Mouse (Mus musculus): ENCODE measurements around the gene Rnf11.

The Rnf11 gene

DNA sequence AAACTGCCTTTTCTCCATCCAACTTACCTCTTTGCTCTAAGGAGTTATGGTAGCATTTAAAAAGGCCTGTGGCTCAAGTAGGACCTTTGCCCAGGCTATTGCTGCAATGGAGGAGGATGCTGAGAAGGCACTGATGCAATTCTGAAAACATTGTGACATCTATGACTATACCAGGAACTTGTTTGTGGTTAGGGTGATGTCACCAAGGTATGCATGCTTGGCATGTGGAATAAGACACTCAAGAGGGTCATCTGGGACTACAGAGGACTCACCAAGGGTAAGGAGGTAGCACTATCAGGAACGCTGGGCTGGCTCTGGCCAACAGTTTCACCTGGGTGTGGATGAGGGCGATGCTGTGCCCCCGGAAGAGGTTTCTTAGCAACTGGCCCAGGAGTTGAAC lies at the start of gene Rnf11:
Gene Rnf11 (minus strand): TSS at position 108 of the 400 bp plus-strand sequence.
- no peak for DNase-seq (ENCODE audit: low spot score)

GRCm38 (mm10) chr4:109531111-109531510 lies 46.6 kb upstream of the Rnf11 start, which contains the start of gene 4930522H14Rik:
TSS of gene 4930522H14Rik (minus strand) at chr4:109531297.
- DNase-seq (ENCODE audit: low spot score) = no peak

GRCm38 (mm10) chr4:109530245-109530816 lies 45.8 kb upstream of the Rnf11 start:
- no peak for DNase-seq (ENCODE audit: low spot score)

GRCm38 (mm10) chr4:109504885-109505284 lies 20.4 kb upstream of the Rnf11 start:
- no peak for DNase-seq (ENCODE audit: low spot score)

- no peak for DNase-seq (ENCODE audit: low spot score)
These were observed 13.9 kb upstream of the Rnf11 start for GRCm38 (mm10) chr4:109498476-109498875.

DNA sequence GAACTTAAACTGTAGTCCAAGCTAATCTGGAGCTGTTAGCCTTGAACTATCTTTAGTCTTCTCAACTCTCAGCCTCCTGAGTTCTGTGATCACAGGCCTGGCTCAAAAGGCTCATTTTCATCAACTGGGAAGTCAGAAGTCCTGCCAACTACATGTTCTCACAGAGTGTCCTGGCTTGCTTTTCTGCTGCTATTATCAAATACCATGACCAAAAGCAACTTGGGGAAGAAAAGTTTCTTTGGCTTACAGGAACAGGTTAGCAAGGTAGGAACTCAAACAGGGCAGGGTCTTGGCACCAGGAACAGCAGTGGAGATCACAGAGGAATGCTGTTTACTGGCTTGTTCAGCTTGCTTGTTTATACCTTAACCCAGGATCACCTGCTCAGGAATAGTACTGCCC lies 9.1 kb upstream of the Rnf11 start:
- DNase-seq (ENCODE audit: low spot score) = no peak

DNA sequence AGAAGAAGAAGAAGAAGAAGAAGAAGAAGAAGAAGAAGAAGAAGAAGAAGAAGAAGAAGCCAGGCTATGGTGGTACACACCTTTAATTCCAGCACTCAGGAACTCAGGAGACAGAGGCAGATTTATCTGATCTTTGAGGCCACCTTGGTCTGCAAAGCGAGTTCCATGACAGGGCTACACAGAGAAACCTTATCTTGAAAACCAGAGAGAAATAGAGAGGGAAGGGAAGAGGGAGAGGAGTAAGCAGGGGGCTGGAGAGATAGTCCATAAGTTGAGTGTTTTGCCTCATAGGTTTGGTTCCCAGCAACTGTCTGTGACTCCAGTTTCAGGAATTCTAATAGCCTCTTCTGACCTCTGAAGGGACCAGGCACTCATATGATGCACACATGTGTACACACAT lies 4.3 kb upstream of the Rnf11 start:
- no peak for DNase-seq (ENCODE audit: low spot score)

GRCm38 (mm10) chr4:109482701-109483100 lies 1.8 kb downstream of the Rnf11 start:
- DNase-seq (ENCODE audit: low spot score) = no peak

DNA sequence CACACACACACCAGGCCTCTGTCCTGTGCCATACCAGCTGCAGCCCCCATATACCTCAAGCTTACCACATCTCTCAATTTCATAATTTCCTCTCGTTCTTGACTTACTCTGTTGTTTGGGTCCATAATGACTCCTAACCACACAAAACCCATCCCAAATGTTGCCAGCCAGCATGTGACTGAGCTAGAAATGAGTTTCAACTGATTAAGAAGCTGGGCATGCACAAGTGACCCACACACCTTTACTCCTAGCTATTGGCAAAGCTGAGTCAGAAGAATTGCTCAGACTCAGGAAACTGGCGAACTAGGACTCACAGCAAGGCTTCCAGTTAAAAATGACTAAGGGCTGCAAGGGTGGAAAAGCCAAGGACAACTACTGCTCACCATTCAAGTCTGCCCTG lies 3.1 kb downstream of the Rnf11 start:
- no peak for DNase-seq (ENCODE audit: low spot score)

- DNase-seq (ENCODE audit: low spot score) = no peak
These were observed 7.1 kb downstream of the Rnf11 start for GRCm38 (mm10) chr4:109477454-109477853.

DNA sequence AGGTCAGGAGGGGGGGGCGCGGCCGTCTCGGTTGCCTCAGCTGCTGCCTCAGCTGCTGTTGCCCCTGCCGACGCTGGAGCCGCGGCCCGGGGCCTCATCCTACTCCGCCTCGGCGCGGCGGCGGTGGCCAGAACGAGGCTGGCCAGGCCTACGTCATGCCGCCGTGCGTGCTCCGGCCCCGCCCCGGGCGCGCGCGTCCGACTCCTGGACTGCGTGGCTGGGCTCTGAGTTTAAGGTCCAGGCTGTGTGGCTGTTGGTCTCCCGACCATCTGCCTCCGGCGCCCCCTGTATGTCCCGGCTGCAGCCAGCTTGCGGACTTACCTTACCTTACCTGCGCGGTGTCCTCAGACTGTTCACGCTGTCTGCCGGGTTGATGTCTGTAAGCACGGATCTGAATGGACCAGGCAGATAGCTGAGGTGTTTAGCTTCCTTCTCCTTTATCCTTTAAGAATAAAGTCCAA lies 7.9 kb downstream of the Rnf11 start:
- DNase-seq (ENCODE audit: low spot score) = peak; percentile 95

DNA sequence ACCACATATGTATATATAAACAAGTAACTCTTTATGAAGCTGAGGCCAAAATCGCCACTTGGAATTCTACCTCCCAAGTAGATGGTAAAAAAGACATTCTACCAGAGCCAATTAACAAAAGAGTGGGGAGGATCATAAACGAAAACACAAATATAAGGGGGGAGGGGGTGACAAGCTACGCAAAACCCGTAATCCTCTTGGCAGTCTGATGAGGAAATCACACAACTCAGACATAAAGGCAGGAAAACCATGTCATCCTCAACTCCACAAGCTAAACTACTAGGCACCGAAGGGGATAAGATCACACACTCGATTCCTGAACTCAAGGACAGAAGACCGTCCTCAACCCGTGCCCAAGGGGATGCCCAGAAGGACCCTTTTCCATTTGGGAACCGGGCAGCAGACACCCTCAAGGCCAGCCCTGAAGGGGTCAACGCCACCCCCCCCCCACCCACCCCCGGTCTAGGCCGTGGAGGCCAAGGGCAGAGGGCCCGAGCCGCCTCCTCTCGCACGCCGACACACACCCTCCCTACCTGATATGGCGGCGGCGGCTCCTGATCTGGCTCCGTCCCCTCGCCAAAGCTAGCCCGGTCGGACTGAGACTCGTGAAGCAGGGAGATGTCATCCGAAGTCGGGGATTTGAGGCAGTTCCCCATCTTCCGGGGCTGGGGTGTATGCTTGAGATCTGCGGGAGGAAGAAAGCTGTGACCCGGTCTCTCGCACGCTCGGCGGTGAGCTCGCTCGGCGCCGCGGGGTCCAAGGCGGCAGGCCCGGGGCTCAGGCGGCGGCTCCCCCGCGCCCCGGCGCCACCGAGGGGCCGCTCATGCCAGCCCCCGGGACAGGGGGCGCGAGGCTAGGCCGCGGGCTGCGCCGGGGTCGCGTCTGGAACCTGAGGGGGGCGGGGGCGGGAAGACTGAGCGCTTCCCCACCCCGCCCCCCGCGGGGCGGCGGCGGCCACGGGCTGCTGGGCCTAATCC lies 8.7 kb downstream of the Rnf11 start:
- DNase-seq (ENCODE audit: low spot score) = peak; percentile 73

DNA sequence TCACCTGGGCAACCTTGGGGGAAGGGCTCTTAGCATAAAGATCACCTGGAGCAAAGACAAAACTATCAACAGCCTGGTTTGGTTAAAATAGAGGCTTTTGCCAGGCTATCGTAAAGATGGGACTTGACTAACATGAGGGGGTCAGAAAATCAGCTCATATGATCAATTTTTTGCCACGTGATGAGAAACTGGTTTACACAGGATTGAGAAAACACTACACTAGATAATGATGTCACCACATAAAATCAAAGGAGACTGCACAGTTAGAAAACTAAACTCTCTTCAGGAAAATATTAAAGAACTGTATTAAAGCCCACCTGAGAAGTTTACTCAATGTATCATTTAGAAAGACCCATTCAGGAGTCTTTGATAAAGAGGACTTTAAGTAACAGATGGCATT lies 9.4 kb downstream of the Rnf11 start:
- no peak for DNase-seq (ENCODE audit: low spot score)

DNA sequence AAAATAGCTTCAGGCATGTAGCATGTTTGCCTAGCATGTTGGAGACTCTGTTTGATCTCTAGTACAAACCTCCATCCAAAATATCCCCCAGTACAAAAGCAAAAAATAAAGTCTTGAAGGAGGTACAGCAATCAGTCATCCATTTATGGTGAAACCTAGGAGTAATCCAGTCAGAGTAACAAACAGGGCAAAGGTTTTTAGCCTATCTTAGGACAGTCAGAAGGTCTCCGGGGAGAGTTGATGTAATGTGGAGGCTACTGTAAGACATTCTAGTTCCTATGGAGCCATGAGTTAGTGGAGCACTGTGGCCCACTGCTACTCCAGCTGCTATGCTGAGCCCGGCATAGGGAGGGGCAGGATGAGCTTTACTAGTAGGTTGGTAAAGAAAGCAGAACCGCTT lies 12.0 kb downstream of the Rnf11 start:
- DNase-seq (ENCODE audit: low spot score) = no peak

DNA sequence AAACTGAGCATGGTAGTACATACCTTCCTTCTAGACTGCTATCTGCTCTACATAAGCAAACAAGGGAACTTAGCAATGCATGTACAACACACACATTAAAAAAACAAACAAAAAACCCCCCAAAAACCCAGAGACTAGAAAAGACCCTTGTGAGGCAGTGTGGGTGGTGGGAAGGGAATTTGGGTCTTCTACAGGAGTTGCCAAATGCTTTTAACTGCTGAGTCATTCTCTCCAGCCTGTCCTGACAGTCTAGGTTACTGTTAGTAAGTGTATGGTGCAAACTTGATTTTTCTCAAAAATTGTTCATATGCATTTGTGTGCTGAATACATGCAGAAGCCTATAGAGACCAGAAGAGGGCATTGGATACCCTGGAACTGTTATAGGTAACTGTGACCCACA lies 12.9 kb downstream of the Rnf11 start:
- DNase-seq (ENCODE audit: low spot score) = no peak

GRCm38 (mm10) chr4:109467687-109468086 lies 16.8 kb downstream of the Rnf11 start:
- no peak for DNase-seq (ENCODE audit: low spot score)

DNA sequence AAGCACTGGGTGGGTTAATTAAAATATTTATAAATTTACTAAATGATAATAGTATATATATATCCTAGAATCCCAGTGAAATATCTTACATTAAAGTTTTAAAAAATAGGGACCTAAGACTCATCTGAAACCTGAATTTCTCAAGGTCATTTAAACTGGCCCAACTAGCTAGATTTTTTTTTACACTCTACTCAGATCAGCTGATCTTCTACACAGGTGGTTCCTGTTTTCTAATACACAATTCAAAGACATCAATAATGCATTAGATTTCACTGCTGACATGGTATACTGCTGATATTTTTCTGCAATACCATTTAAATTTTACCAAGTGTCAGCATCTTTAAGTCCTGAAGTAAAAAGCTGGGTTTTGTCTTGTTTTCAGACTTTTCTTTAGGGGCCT lies 20.6 kb downstream of the Rnf11 start:
- DNase-seq (ENCODE audit: low spot score) = no peak

- no peak for DNase-seq (ENCODE audit: low spot score)
These were observed 23.9 kb downstream of the Rnf11 start for GRCm38 (mm10) chr4:109460421-109461179.

DNA sequence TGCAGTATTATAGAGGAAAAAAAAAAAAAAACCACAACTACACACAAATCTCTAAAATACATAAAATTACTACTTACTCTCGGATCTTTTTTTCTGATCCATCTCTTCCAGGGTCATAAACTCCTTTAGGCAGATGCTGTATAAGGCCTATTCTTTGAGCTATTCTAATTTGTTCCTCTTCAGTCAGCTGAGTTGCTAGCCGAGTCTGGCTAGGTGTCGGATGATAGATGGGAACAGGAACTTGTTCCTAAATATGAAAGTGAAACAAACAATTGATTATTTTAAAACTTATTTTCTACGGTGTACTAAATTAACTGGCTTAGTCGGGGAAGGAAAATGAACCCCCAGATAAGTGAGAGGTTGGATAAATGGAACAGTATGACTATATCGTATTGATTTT lies 27.7 kb downstream of the Rnf11 start:
- DNase-seq (ENCODE audit: low spot score) = no peak

GRCm38 (mm10) chr4:109448531-109448930 lies 36.0 kb downstream of the Rnf11 start:
- DNase-seq (ENCODE audit: low spot score) = no peak

DNA sequence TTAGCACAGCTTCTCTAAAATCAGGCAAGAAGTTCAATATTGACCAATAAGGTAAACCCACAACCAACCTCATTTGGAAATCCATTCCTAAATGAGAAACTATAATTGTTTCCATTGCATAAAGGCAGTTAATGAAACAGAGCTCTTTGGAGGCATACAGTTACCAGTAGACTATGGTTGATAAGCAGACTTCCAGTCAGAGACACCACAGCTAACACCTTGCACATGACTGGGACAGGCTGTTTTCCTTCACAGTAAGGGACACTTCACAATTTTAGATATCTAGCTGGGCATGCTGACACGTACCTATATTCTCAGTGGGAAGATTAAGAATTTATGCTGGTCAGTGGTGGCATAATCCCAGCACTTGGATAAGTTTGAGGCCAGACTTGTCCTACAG lies 38.6 kb downstream of the Rnf11 start:
- DNase-seq (ENCODE audit: low spot score) = no peak

DNA sequence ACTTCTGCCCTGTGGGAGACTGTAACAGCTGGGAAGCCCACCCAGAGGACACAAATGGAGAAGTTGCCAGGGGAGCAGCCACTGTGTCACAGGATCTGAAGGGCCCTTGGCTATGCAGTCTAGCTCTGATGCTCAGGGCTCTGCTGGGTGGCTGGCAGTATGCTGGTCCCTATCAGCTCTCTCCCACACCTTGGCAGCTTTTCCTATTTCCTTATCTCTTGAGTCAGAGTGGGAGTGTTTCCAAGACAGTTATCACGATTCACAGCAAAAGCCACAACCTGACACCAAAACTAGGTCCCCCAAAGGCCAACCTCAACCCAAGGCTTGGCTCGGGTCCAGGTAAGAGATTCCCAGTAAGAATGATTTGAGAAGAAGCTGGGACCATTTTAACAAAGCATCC lies 39.1 kb downstream of the Rnf11 start:
- DNase-seq (ENCODE audit: low spot score) = no peak

DNA sequence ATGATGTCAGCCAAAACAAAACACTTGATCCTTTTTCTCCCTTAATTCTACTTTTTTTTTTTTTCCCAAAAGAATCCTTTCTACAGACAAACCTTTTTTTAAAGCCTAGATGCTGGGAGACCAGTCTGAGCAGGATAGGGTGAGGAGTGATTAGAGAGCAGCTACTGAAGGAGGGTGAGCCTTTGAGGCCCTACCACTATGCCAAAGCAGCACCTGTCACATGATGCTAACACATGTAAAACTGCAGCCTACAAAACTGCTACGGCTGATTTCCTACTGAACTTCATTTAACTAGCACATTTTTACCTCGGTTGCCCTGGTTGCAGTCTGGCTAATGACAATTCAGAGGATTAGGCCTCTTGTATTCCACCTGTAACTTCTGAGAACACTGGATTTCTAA lies 39.6 kb downstream of the Rnf11 start:
- DNase-seq (ENCODE audit: low spot score) = no peak
